Mouse (Mus musculus) kidney, embryonic 16.5 days (tissue): ENCODE results near the gene Cln6. TPM values are rescaled to one million over a fixed set of nuclear protein-coding genes. Genes with fewer than 3 reads are reported as not detected.
A peak's percentile ranks its signal among the peaks of the same experiment; 100 is the strongest.
"Not testable (repeated sequence)": the region's sequence is repeated elsewhere in the genome, so short reads cannot be mapped to it uniquely, and the experiment has no call there.

Source experiments
- ATAC-seq: fragments of 200-750 bp; cut with Nextera tagmentation; 2 replicates; pipeline ENCODE4 v1.8.0; 2017; ENCODE audit warnings: moderate TSS enrichment; ENCODE audit not compliant: low FRiP score, low TSS enrichment
- H3K27ac ChIP-seq: fragments of 300-500 bp; sonication (generic); 2 replicates; pipeline ENCODE4 v1.5.1; 2014; ENCODE audit warnings: low read length
- H3K27me3 ChIP-seq: fragments of 300-500 bp; sonication (generic); 2 replicates; pipeline ENCODE4 v1.6.1; 2014; ENCODE audit warnings: low read length, control low read depth, mixed read lengths; ENCODE audit not compliant: insufficient read depth
- H3K36me3 ChIP-seq: fragments of 300-500 bp; sonication (generic); 2 replicates; pipeline ENCODE4 v1.6.1; 2014; ENCODE audit warnings: low read length, control low read depth, mixed read lengths; ENCODE audit not compliant: insufficient read depth
- H3K4me1 ChIP-seq: fragments of 300-500 bp; sonication (generic); 2 replicates; pipeline ENCODE4 v1.6.1; 2014; ENCODE audit warnings: low read length, control low read depth, mixed read lengths; ENCODE audit not compliant: insufficient read depth
- H3K4me2 ChIP-seq: fragments of 300-500 bp; sonication (generic); replicated peaks from 2 replicates; pipeline ENCODE4 v1.6.1; 2014; ENCODE audit warnings: low read depth, low read length
- H3K4me3 ChIP-seq: fragments of 300-500 bp; sonication (generic); 2 replicates; pipeline ENCODE4 v1.5.1; 2014; ENCODE audit warnings: mild to moderate bottlenecking, low read length
- H3K9ac ChIP-seq: fragments of 300-500 bp; sonication (generic); replicated peaks from 2 replicates; pipeline ENCODE4 v1.6.1; 2014; ENCODE audit warnings: low read length
- H3K9me3 ChIP-seq: fragments of 300-500 bp; sonication (generic); 2 replicates; pipeline ENCODE4 v1.6.1; 2016; ENCODE audit warnings: low read length, control low read depth
- WGBS: fragments of 180-500 bp; shearing (Covaris S2); extraction: QIAGEN DNeasy Blood & Tissue Kit; methylation state at CpG from one replicate; pipeline ENCODE4 v1.1.7; 2014; 5-methylcytosine and 5-hydroxymethylcytosine counted together
- polyA plus RNA-seq: library from polyadenylated mRNA; unstranded; fragments of >200 nt; fragmentation: Nextera tagmentation; extraction: Ambion mirVana; gene quantifications from 2 replicates; pipeline ENCODE4 v1.2.1, GENCODE M21; 2015

Gene Cln6
- polyA plus RNA-seq, 1 experiment from 2014 or later = 26.4 TPM

- 96% methylated on average over 4 of the region's 4 CpGs for WGBS
- not testable (repeated sequence) for ATAC-seq, H3K9ac ChIP-seq, H3K27ac ChIP-seq, H3K4me2 ChIP-seq, H3K4me1 ChIP-seq, H3K4me3 ChIP-seq, H3K27me3 ChIP-seq, H3K36me3 ChIP-seq, H3K9me3 ChIP-seq
These were observed 30.7 kb downstream of the Cln6 start for GRCm38 (mm10) chr9:62869236-62869635.

- no peak for ATAC-seq
- no peaks in the 10 kb centered on the region for H3K4me1 ChIP-seq
- no peak overlapping the region for H3K4me2 ChIP-seq
- no peak overlapping the region for H3K9ac ChIP-seq
- no peaks in the 10 kb centered on the region for H3K27me3 ChIP-seq
- no peak overlapping the region for H3K27ac ChIP-seq
- H3K9me3 ChIP-seq = no peaks in the 10 kb centered on the region
- H3K4me3 ChIP-seq = no peak overlapping the region
- H3K36me3 ChIP-seq = no peaks in the 10 kb centered on the region
These were observed 32.1 kb downstream of the Cln6 start for GRCm38 (mm10) chr9:62870728-62871127.

- Histone ChIP-seq H3K4me3 (no peak overlapping the region), H3K36me3 (peaks cover 5% of the 10 kb centered on the region), H3K4me2 (no peak overlapping the region), H3K27ac (no peak overlapping the region), H3K9me3 (no peaks in the 10 kb centered on the region), H3K27me3 (no peaks in the 10 kb centered on the region), H3K9ac (no peak overlapping the region), H3K4me1 (peaks cover 11% of the 10 kb centered on the region; the same call in 1 of the 2 replicates)
- no peak for ATAC-seq
- WGBS = 79% methylated on average over 7 of the region's 7 CpGs
These were observed 38.5 kb downstream of the Cln6 start for GRCm38 (mm10) chr9:62876966-62877616.

GRCm38 (mm10) chr9:62877825-62878224, 39.2 kb downstream of the Cln6 start:
- no peak overlapping the region for H3K4me3 ChIP-seq
- H3K4me2 ChIP-seq = no peak overlapping the region
- no peak overlapping the region for H3K27ac ChIP-seq
- peaks cover 9% of the 10 kb centered on the region for H3K36me3 ChIP-seq
- H3K9ac ChIP-seq = no peak overlapping the region
- peaks cover 11% of the 10 kb centered on the region; the same call in 1 of the 2 replicates for H3K4me1 ChIP-seq
- 82% methylated on average over 2 of the region's 2 CpGs for WGBS
- no peaks in the 10 kb centered on the region for H3K9me3 ChIP-seq
- no peaks in the 10 kb centered on the region for H3K27me3 ChIP-seq
- no peak for ATAC-seq

GRCm38 (mm10) chr9:62881871-62882270, 43.3 kb downstream of the Cln6 start:
- Histone ChIP-seq H3K4me1 (peaks cover 7% of the 10 kb centered on the region; the same call in 1 of the 2 replicates), H3K4me3 (no peak overlapping the region), H3K27me3 (no peaks in the 10 kb centered on the region), H3K36me3 (peaks cover 30% of the 10 kb centered on the region), H3K4me2 (no peak overlapping the region), H3K9ac (no peak overlapping the region), H3K9me3 (no peaks in the 10 kb centered on the region), H3K27ac (no peak overlapping the region)
- WGBS = 51% methylated on average over 12 of the region's 12 CpGs
- ATAC-seq = 0 out of 2 replicates have a peak, but pooled peaks have one; percentile 35

- Histone ChIP-seq H3K27me3 (no peaks in the 10 kb centered on the region), H3K27ac (no peak overlapping the region), H3K4me3 (no peak overlapping the region), H3K9me3 (no peaks in the 10 kb centered on the region), H3K9ac (no peak overlapping the region), H3K4me2 (no peak overlapping the region), H3K36me3 (peaks cover 32% of the 10 kb centered on the region), H3K4me1 (no peaks in the 10 kb centered on the region)
- no peak for ATAC-seq
- 88% methylated on average over 1 of the region's 1 CpGs for WGBS
These were observed 55.9 kb downstream of the Cln6 start for GRCm38 (mm10) chr9:62894486-62894885.

Other genes starting within 250 kb of the Cln6 start
- gene Itga11, start 161.0 kb upstream of the Cln6 start, polyA plus RNA-seq = 0.82 and 1.3 TPM in 2 replicates
- gene Fem1b, start 26.9 kb upstream of the Cln6 start, polyA plus RNA-seq = 23.1 and 23.5 TPM in 2 replicates
- 140 and 154 TPM in 2 replicates for gene Calml4, start 19.3 kb downstream of the Cln6 start, polyA plus RNA-seq
- 58.2 and 63.7 TPM in 2 replicates for gene Pias1, start 149.1 kb downstream of the Cln6 start, polyA plus RNA-seq